Mouse (Mus musculus) megakaryocyte, embryonic 14.5 days (primary cell): ENCODE measurements around the gene Braf.

Experiments
- FLI1 ChIP-seq: IDR thresholded peaks from 2 replicates; pipeline ENCODE4 v1.6.1; 2012; ENCODE audit warnings: low read length, inconsistent platforms, mixed read lengths
- GATA1 ChIP-seq: IDR thresholded peaks from 3 replicates; pipeline ENCODE4 v1.6.1; 2012; ENCODE audit warnings: mixed read lengths, low read length, inconsistent platforms, borderline replicate concordance

DNA sequence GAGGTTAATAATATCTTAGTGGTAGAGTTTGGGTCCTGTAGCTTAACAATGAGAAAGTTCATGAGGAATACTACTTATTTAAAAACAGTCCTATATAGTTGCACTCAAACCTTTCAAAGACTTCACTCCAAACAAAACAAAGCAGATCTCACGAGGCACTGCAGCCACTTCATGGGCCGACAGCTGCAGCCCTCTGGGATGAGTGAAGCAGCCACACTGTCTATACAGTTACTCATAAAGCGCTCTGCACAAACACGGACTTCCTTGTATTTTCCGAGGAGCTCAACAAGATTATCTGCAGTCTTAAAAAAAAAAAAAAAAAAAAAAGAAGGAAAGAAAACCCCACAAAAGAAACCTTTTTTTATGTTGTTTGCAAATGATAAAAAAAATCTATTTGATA is 117.9 kb downstream of the Braf start:
- TF ChIP-seq GATA1 (no peak), FLI1 (no peak)
